Mouse (Mus musculus): ENCODE measurements around the gene Ctsm.
"Not testable (repeated sequence)": the region's sequence is repeated elsewhere in the genome, so short reads cannot be mapped to it uniquely, and the experiment has no call there.

Ctsm gene

GRCm38 (mm10) chr13:61541631-61542030, at the start of gene Ctsm:
Gene Ctsm, minus strand, starts transcription at chr13:61541839.
- no peak for DNase-seq (ENCODE audit: extremely low spot score, low spot score)

DNA sequence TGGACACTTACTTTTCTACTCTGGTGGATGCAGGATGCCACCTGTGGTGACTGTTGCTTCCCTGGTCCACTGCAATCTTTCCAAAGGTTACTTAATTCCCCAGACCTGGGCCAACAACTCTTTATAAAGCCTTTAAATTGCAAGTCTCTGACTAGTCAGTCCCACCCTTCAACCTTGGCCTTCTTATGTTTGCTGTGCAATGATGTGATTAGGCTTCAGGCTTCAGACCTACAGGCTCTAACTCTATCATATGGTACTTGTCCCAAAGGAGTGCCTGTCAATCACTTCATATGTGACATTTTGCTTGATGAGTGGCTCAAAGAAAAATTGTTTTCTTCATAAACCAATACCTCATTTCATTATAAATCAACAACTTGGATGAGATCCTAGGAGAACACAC, 28.4 kb upstream of the Ctsm start, which contains the start of gene Cts3:
Gene Cts3, minus strand, starts transcription at position 101 of the 400 bp plus-strand sequence.
- no peak for DNase-seq (ENCODE audit: extremely low spot score, low spot score)

GRCm38 (mm10) chr13:61568074-61568473, 26.4 kb upstream of the Ctsm start, which contains the start of gene Gm49352:
Gene Gm49352, minus strand, starts transcription at chr13:61568174.
- not testable (repeated sequence) for DNase-seq (ENCODE audit: extremely low spot score, low spot score)
